Mouse (Mus musculus) hindbrain, embryonic 12.5 days (tissue): ENCODE data around the gene Arpp19. TPM values are rescaled to one million over a fixed set of nuclear protein-coding genes. Genes with fewer than 3 reads are reported as not detected.

Experiments
- ATAC-seq: fragments of 200-750 bp; cut with Nextera tagmentation; 2 replicates; pipeline ENCODE4 v1.8.0; 2017; ENCODE audit warnings: moderate TSS enrichment; ENCODE audit not compliant: low FRiP score
- H3K27ac ChIP-seq: fragments of 300-500 bp; sonication (generic); 2 replicates; pipeline ENCODE4 v1.5.1; 2016; ENCODE audit warnings: mild to moderate bottlenecking
- H3K27me3 ChIP-seq: fragments of 300-500 bp; sonication (generic); 2 replicates; pipeline ENCODE4 v1.6.1; 2016; ENCODE audit warnings: mild to moderate bottlenecking
- H3K36me3 ChIP-seq: fragments of 300-500 bp; sonication (generic); 2 replicates; pipeline ENCODE4 v1.6.1; 2016; ENCODE audit warnings: mild to moderate bottlenecking
- H3K4me1 ChIP-seq: fragments of 300-500 bp; sonication (generic); 2 replicates; pipeline ENCODE4 v1.6.1; 2016
- H3K4me2 ChIP-seq: fragments of 300-500 bp; sonication (generic); replicated peaks from 2 replicates; pipeline ENCODE4 v1.6.1; 2016; ENCODE audit warnings: mild to moderate bottlenecking
- H3K4me3 ChIP-seq: fragments of 300-500 bp; sonication (generic); 2 replicates; pipeline ENCODE4 v1.5.1; 2016; ENCODE audit warnings: mild to moderate bottlenecking
- H3K9ac ChIP-seq: fragments of 300-500 bp; sonication (generic); 2 replicates; pipeline ENCODE4 v1.6.1; 2016; ENCODE audit warnings: mild to moderate bottlenecking, moderate library complexity
- H3K9me3 ChIP-seq: fragments of 300-500 bp; sonication (generic); replicated peaks from 2 replicates; pipeline ENCODE4 v1.6.1; 2016; ENCODE audit warnings: mild to moderate bottlenecking
- WGBS: fragments of 180-500 bp; shearing (Covaris S2); methylation state at CpG from one replicate; pipeline ENCODE4 v1.1.7; 2016; 5-methylcytosine and 5-hydroxymethylcytosine counted together
- polyA plus RNA-seq: library from polyadenylated mRNA; unstranded; fragments of >200 nt; fragmentation: Nextera tagmentation; extraction: Ambion mirVana; gene quantifications from 2 replicates; pipeline ENCODE4 v1.2.1, GENCODE M21; 2016

Gene Arpp19
- polyA plus RNA-seq, 1 experiment from 2014 or later: 280 TPM

DNA sequence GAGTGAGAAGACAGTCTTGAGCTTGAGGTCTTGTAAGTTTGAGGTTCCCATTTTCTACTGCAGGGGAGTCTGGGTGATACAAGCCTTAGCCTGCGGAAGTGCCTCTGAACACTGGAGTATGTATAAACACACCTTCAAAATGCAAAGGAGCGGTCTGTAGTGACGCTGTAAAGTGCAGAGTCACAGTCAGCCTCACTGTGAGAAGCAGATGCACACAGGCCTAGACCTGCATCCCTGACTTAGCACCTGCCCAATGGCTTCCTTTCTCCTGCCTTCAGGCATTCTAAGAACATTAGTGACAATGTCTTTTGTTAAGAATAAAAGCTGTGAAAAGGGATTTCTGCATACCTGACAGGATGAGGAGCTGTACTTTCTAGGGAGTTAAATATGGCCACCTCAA is 17.8 kb upstream of the Arpp19 start:
- Histone ChIP-seq H3K27ac (no peak overlapping the region), H3K4me2 (no peak overlapping the region), H3K27me3 (no peaks in the 10 kb centered on the region), H3K9me3 (no peaks in the 10 kb centered on the region), H3K4me1 (no peaks in the 10 kb centered on the region), H3K4me3 (no peak overlapping the region), H3K36me3 (peaks cover 46% of the 10 kb centered on the region), H3K9ac (no peak overlapping the region)
- WGBS: 90% methylated on average over 3 of the region's 3 CpGs
- no peak for ATAC-seq

DNA sequence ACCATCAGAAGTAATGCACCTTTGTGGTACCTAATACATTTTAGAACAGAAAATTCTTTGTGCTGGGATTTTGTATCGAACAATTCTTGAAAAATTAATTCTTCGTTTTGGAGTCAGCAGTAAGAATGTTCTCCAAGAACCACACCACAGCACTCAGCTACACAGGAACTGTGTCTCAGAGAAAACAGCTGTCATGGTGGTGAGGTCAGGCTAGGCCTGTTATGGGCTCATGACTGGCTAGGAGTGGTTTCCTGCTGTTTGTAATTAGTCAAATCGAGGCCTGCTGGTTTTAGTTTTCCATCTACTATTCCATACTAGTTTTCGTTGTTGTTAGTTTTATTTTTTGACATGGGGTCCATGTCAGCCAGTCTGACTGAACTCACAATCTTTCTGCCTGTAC is 16.9 kb upstream of the Arpp19 start:
- 77% methylated on average over 4 of the region's 4 CpGs for WGBS
- Histone ChIP-seq H3K9ac (no peak overlapping the region), H3K4me2 (no peak overlapping the region), H3K27ac (no peak overlapping the region), H3K36me3 (peaks cover 41% of the 10 kb centered on the region), H3K4me1 (no peaks in the 10 kb centered on the region), H3K27me3 (no peaks in the 10 kb centered on the region), H3K9me3 (no peaks in the 10 kb centered on the region), H3K4me3 (no peak overlapping the region)
- ATAC-seq: no peak

DNA sequence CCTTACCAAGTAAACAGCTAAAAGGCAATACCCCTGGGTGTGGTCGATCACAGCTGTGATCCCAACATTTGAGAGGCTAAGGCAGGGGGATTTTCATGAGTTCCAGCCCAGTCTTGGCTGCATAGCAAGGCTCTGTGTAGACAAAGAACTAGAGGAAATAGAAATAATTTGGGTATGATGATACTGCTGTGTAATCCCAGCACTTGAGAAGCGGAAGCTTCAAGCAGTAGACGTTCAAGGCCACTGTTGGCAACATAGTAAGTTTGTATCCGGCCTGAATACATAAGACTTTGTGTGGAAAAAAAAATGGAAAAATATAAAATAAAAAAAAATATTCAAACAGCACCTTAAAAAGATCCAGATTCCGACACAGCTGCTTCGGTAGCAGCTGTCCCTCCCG is 14.9 kb upstream of the Arpp19 start:
- peaks cover 35% of the 10 kb centered on the region for H3K36me3 ChIP-seq
- 86% methylated on average over 7 of the region's 7 CpGs for WGBS
- H3K4me2 ChIP-seq: no peak overlapping the region
- no peak overlapping the region for H3K27ac ChIP-seq
- no peaks in the 10 kb centered on the region for H3K27me3 ChIP-seq
- ATAC-seq: no peak
- no peaks in the 10 kb centered on the region for H3K4me1 ChIP-seq
- H3K4me3 ChIP-seq: no peak overlapping the region
- no peaks in the 10 kb centered on the region for H3K9me3 ChIP-seq
- H3K9ac ChIP-seq: no peak overlapping the region

DNA sequence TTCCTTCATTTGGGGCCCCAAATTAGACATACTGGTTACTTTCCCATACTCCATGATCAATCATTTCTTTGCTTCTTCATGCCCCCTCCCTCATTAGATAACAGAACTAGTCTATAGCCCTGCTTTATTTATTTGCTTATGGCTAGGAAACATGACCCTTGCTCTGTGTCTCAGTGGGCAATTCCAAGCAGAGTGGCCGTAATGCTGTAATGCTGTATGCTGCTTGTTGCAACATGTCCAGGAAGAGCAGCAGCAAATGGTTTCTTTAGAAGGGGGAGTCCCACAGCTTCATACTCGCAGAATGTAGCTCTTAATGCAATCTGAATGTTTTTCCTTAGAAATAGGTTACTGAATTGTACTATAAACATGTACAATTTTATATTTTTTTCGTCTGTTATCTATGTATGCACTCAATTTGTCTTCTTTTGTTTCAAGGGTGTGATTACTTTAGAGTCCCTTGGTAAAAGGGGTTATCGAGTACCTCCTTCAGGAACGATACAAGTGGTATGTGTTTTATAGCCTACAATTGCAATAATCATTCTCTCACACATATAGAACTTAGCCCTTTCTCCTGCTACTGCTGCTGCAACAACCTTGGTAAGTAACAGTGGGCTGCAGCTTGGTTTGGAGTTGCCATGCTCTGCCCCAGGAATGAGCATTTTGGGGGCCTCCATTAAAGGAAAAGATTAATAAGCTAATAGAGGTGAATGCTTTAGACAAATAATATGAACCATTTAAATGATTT is 14.1 kb upstream of the Arpp19 start:
- 74% methylated on average over 5 of the region's 5 CpGs for WGBS
- Histone ChIP-seq H3K27me3 (no peaks in the 10 kb centered on the region), H3K36me3 (peaks cover 38% of the 10 kb centered on the region), H3K9me3 (no peaks in the 10 kb centered on the region), H3K27ac (no peak overlapping the region), H3K4me1 (no peaks in the 10 kb centered on the region), H3K4me2 (no peak overlapping the region), H3K9ac (no peak overlapping the region), H3K4me3 (no peak overlapping the region)
- ATAC-seq: no peak

DNA sequence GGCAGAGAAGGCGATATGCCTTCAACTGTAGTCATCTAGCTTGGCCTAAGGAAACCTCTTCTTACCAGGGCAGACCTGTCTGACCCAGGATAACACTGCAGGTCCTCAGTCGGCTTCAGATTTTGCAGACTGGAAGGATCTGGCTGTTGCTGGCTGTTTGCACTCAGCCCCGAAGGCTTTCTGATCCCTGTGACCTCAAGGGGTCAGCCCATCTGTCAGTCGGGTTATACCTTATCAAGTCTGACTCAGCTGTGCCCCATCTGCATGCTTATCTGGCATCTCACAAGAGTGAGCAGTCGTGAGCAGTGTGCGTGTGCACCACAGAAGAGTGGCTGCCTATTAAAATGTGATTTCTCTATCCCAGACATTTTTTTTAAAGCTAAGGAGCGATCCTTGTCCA is 13.3 kb upstream of the Arpp19 start:
- H3K9me3 ChIP-seq: no peaks in the 10 kb centered on the region
- no peaks in the 10 kb centered on the region for H3K4me1 ChIP-seq
- H3K4me2 ChIP-seq: no peak overlapping the region
- no peak overlapping the region for H3K27ac ChIP-seq
- H3K9ac ChIP-seq: no peak overlapping the region
- no peak overlapping the region for H3K4me3 ChIP-seq
- no peaks in the 10 kb centered on the region for H3K27me3 ChIP-seq
- WGBS: 59% methylated on average over 7 of the region's 7 CpGs
- peaks cover 37% of the 10 kb centered on the region for H3K36me3 ChIP-seq
- ATAC-seq: no peak

DNA sequence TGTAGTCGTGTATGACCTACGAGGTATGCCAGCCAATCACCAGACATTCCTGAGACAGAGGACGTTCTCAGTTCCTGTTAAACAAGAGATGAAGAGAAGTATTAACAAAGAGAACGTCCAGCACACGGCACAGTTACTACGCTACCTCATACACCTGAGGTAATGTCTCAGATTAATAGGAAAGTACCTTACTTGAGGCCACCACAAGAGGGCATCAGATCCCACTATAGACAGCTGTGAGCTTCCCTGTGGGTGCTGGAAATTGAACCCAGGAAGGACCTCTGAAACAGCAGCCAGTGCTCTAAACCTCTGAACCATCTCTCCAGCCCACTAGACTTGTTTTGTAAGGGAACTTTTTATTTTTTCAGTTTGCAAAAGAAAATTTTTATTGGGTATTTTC is 11.7 kb upstream of the Arpp19 start:
- no peak overlapping the region for H3K4me3 ChIP-seq
- peaks cover 24% of the 10 kb centered on the region for H3K36me3 ChIP-seq
- ATAC-seq: no peak

DNA sequence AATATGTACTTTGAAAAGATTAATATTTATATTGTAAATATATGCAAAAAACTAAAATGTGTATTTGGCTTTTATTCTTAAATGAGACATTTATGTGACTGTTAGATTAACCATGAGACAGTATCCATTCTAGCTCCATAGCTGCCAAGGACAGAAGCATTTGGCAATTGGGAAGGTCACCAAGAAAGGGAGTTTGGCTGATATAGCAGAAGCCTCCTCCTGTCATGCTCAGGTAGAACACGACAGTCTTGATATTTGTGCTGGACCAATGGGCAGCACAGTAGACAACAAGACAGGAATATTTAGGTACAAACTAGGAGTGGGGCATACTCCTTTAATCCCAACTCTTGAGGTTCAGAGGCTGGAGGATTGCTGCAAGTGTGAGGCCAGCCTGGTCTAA is 5.0 kb upstream of the Arpp19 start:
- Histone ChIP-seq H3K9ac (no peak overlapping the region), H3K27ac (no peak overlapping the region), H3K4me3 (no peak overlapping the region), H3K36me3 (peaks cover 13% of the 10 kb centered on the region), H3K4me2 (no peak overlapping the region), H3K4me1 (no peaks in the 10 kb centered on the region), H3K9me3 (no peaks in the 10 kb centered on the region), H3K27me3 (no peaks in the 10 kb centered on the region)
- no peak for ATAC-seq
- 90% methylated on average over 1 of the region's 1 CpGs for WGBS

More for the DNA sequence above, 11.7 kb upstream of the Arpp19 start:
- no peak overlapping the region for H3K9ac ChIP-seq
- no peaks in the 10 kb centered on the region for H3K4me1 ChIP-seq
- no peak overlapping the region for H3K4me2 ChIP-seq
- 71% methylated on average over 6 of the region's 6 CpGs for WGBS
- H3K9me3 ChIP-seq: no peaks in the 10 kb centered on the region
- H3K27me3 ChIP-seq: no peaks in the 10 kb centered on the region
- H3K27ac ChIP-seq: no peak overlapping the region

DNA sequence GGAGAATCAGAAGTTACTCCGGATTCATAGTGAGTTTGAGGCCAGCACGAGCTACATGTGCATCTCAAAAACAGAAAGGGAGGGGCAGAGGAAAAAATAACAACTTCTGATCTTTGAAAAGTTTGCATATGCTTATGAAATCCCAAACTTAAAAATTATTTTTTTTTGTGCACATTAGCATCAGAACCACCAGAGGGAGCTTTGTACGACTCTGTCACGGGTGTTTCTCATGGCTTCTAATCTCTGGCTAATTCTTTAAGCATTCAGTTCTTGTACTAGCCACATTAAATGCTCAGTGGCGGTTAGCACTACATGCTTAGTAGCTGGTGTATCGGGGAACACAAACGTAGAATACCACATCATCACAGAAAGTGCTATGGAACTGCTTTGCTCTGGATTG is 4.3 kb upstream of the Arpp19 start:
- 61% methylated on average over 7 of the region's 7 CpGs for WGBS
- Histone ChIP-seq H3K4me3 (no peak overlapping the region), H3K9me3 (no peaks in the 10 kb centered on the region), H3K36me3 (peaks cover 9% of the 10 kb centered on the region), H3K9ac (no peak overlapping the region), H3K4me1 (no peaks in the 10 kb centered on the region), H3K27ac (no peak overlapping the region), H3K4me2 (no peak overlapping the region), H3K27me3 (no peaks in the 10 kb centered on the region)
- no peak for ATAC-seq

DNA sequence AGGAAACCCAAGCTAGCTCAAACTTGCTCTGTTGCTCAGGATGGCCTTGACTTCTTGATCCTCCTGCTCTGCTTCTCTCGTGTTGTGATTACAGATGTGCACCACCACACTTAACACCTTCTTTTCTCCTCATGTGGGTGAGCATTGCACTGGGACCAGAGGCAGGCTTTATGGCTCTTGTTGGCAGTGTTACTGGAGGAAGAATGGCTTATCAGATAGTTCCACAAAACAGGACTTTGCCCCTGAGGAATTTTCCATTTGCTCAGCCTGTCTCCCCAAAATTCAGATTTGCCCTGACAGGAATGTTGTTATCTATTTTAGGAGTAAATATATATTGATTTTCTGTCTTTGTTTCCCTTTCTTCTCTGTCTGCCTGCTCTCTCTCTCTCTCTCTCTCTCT is 2.7 kb upstream of the Arpp19 start:
- no peak for ATAC-seq

DNA sequence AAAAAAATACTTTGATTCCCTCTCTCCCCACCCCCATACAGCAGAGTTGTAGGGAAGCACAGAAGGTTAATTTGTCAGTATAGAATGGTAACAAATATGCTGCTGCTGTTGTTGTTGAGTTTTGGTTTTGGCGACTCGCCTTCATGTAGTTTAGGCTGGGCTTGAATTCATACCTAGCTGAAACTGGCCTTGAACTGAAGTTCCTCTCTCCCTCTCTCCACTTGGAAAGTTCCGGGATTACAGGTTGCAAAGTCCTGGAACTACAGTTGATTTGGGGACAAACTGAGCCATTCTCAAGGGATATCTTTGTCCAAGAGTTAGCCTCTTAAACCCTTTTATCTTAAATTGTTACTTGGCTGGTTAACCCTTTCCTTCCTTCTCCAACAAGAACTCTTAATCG is 1.5 kb upstream of the Arpp19 start:
- WGBS: 76% methylated on average over 4 of the region's 4 CpGs

More for the DNA sequence above, 2.7 kb upstream of the Arpp19 start:
- Histone ChIP-seq H3K9ac (no peak overlapping the region), H3K9me3 (no peaks in the 10 kb centered on the region), H3K27me3 (no peaks in the 10 kb centered on the region), H3K4me2 (no peak overlapping the region), H3K36me3 (peaks cover 4% of the 10 kb centered on the region; the same call in 1 of the 2 replicates), H3K4me3 (no peak overlapping the region), H3K4me1 (peaks cover 10% of the 10 kb centered on the region), H3K27ac (no peak overlapping the region)
- WGBS: 57% methylated on average over 1 of the region's 1 CpGs

DNA sequence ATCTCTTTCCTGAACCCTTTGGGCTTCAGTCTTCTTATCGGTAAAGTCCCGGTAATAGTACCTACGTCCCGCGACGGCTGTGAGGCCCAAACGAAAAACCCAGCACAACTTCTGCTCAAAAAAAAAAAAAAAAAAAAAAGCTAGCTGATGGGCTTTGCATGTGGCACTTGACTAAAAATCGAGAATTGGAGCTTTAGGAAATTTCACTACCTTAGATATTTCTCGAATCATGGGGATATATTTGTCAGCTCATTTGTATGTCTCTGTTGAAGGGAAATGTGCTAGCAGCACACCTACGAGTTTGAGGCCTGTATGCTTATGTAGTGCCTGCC is 909 bp downstream of the Arpp19 start:
- Histone ChIP-seq H3K27me3 (no peaks in the 10 kb centered on the region), H3K4me3 (peak overlapping the region; percentile 82), H3K36me3 (no peaks in the 10 kb centered on the region), H3K27ac (no peak overlapping the region), H3K4me1 (peaks cover 10% of the 10 kb centered on the region), H3K9me3 (no peaks in the 10 kb centered on the region), H3K9ac (peak overlapping the region; percentile 92), H3K4me2 (peak overlapping the region; percentile 69)
- WGBS: 1% methylated on average over 10 of the region's 10 CpGs
- no peak for ATAC-seq

More for the DNA sequence above, 1.5 kb upstream of the Arpp19 start:
- no peak overlapping the region for H3K27ac ChIP-seq
- H3K4me1 ChIP-seq: peaks cover 10% of the 10 kb centered on the region
- H3K36me3 ChIP-seq: peaks cover 4% of the 10 kb centered on the region; the same call in 1 of the 2 replicates
- no peak overlapping the region for H3K4me3 ChIP-seq
- H3K4me2 ChIP-seq: no peak overlapping the region
- no peaks in the 10 kb centered on the region for H3K27me3 ChIP-seq
- H3K9me3 ChIP-seq: no peaks in the 10 kb centered on the region
- no peak for ATAC-seq
- no peak overlapping the region for H3K9ac ChIP-seq

DNA sequence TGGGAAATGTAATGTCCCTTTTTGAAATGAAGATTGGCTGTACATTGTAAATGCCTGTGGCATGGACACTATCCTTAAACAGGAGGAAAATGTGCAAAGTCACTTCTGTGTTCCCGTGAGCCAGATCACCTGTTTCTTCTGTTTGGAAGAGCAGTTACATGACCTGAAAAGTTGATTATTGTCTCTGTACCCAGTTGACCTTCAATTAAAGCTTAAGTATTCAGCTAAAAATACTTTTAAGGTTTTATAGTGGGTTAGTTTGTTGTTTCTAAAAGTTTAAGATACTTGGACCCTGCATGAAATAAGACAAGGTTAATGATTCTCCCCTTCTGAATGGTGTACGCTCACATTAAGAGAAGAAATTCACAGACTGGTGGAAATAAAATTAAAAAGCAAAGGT is 3.2 kb downstream of the Arpp19 start:
- H3K27ac ChIP-seq: no peak overlapping the region
- WGBS: 92% methylated on average over 2 of the region's 2 CpGs
- no peak overlapping the region for H3K4me2 ChIP-seq
- no peak overlapping the region for H3K4me3 ChIP-seq
- no peak for ATAC-seq
- no peaks in the 10 kb centered on the region for H3K36me3 ChIP-seq
- no peaks in the 10 kb centered on the region for H3K9me3 ChIP-seq
- no peaks in the 10 kb centered on the region for H3K27me3 ChIP-seq
- H3K9ac ChIP-seq: no peak overlapping the region
- peaks cover 10% of the 10 kb centered on the region for H3K4me1 ChIP-seq

DNA sequence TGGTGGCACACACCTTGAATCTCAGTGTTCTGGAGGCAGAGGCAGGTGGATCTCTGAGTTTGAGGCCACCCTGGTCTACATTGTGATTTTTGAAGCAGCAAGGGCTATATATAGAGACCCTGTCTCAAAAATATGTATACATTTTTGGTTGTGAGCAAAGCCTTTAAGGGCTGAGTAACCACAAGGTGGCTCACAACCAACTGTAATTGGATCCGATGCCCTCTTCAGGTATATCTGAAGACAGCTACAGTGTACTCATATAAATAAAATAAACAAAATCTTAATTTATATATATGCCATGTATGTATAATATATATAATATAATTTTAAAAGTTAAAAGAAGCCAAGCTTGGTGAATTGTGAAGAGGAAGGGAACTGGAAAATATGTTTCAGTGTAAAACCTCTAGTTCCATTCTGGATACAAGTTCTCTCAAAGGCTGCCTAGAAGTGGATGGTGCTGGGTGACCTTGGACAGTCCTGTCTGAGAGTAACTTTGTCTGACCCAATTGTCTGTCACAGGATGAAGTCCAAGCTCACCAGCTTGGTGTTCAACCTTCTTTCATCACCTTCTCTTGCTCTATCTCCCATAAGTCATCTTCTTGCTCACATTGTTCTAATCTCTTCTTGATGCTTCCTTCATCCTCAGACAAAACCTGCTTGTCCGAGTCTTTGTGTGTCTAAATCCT is 4.6 kb downstream of the Arpp19 start:
- Histone ChIP-seq H3K9me3 (no peaks in the 10 kb centered on the region), H3K27ac (no peak overlapping the region), H3K27me3 (no peaks in the 10 kb centered on the region), H3K36me3 (no peaks in the 10 kb centered on the region; the same call in 1 of the 2 replicates), H3K4me3 (no peak overlapping the region), H3K9ac (no peak overlapping the region), H3K4me2 (no peak overlapping the region), H3K4me1 (peaks cover 10% of the 10 kb centered on the region)
- no peak for ATAC-seq
- WGBS: 90% methylated on average over 2 of the region's 2 CpGs
